Mouse (Mus musculus) bone marrow, adult 2 months (tissue): ENCODE data around the gene C130050O18Rik.

Experiments used
- CTCF ChIP-seq: fragments of 200-500 bp; IDR thresholded peaks from 2 replicates; pipeline ENCODE4 v1.5.1; 2011; ENCODE audit warnings: low read length, control low read depth; ENCODE audit not compliant: control insufficient read depth, insufficient read depth
- POLR2A ChIP-seq: fragments of 200-500 bp; IDR thresholded peaks from 2 replicates; pipeline ENCODE4 v1.6.1; 2011; ENCODE audit warnings: low read depth, mild to moderate bottlenecking, control low read depth, low read length, borderline replicate concordance; ENCODE audit not compliant: control insufficient read depth

- TF ChIP-seq POLR2A (no peak), CTCF (peak; percentile 76)
These were observed 46.4 kb upstream of the C130050O18Rik start for GRCm38 (mm10) chr5:139358653-139359052.
